Mouse (Mus musculus) cerebellum, adult 2 months (tissue): Measurements from ENCODE around the gene Tat.

Source experiments
- CTCF ChIP-seq: fragments of 200-500 bp; IDR thresholded peaks from 2 replicates; pipeline ENCODE4 v1.5.1; 2011; ENCODE audit warnings: low read depth, mild to moderate bottlenecking, control low read depth, low read length, moderate library complexity, borderline replicate concordance; ENCODE audit not compliant: insufficient read depth
- POLR2A ChIP-seq: fragments of 200-500 bp; IDR thresholded peaks from 2 replicates; pipeline ENCODE4 v1.6.1; 2011; ENCODE audit warnings: low read length, control low read depth, borderline replicate concordance; ENCODE audit not compliant: insufficient read depth

- TF ChIP-seq CTCF (no peak), POLR2A (no peak)
Observed at GRCm38 (mm10) chr8:109992951-109993350, 2.7 kb downstream of the Tat start.
